Mouse (Mus musculus) midbrain, embryonic 16.5 days (tissue): ENCODE measurements around the gene Son. TPM values are rescaled to one million over a fixed set of nuclear protein-coding genes. Genes with fewer than 3 reads are reported as not detected.
"Not testable (repeated sequence)": the region's sequence is repeated elsewhere in the genome, so short reads cannot be mapped to it uniquely, and the experiment has no call there.

Experiments used
- ATAC-seq: fragments of 200-750 bp; cut with Nextera tagmentation; 2 replicates; pipeline ENCODE4 v1.8.0; 2017; ENCODE audit warnings: moderate TSS enrichment
- H3K27ac ChIP-seq: fragments of 300-500 bp; sonication (generic); 2 replicates; pipeline ENCODE4 v1.5.1; 2014; ENCODE audit warnings: mild to moderate bottlenecking, low read length, mixed read lengths
- H3K27me3 ChIP-seq: fragments of 300-500 bp; sonication (generic); 2 replicates; pipeline ENCODE4 v1.6.1; 2014; ENCODE audit warnings: low read depth, low read length, mixed read lengths; ENCODE audit not compliant: control insufficient read depth, insufficient read depth
- H3K36me3 ChIP-seq: fragments of 300-500 bp; sonication (generic); 2 replicates; pipeline ENCODE4 v1.6.1; 2014; ENCODE audit warnings: mild to moderate bottlenecking, low read length, moderate library complexity, mixed read lengths; ENCODE audit not compliant: control insufficient read depth, insufficient read depth
- H3K4me1 ChIP-seq: fragments of 300-500 bp; sonication (generic); 2 replicates; pipeline ENCODE4 v1.6.1; 2014; ENCODE audit warnings: mild to moderate bottlenecking, low read length, mixed read lengths; ENCODE audit not compliant: control insufficient read depth, insufficient read depth
- H3K4me2 ChIP-seq: fragments of 300-500 bp; sonication (generic); 2 replicates; pipeline ENCODE4 v1.6.1; 2014; ENCODE audit warnings: mild to moderate bottlenecking, low read length, mixed read lengths
- H3K4me3 ChIP-seq: fragments of 300-500 bp; sonication (generic); 2 replicates; pipeline ENCODE4 v1.5.1; 2014; ENCODE audit warnings: low read depth, mild to moderate bottlenecking, low read length, moderate library complexity, mixed read lengths
- H3K9ac ChIP-seq: fragments of 300-500 bp; sonication (generic); 2 replicates; pipeline ENCODE4 v1.6.1; 2014; ENCODE audit warnings: low read depth, low read length, mixed read lengths
- H3K9me3 ChIP-seq: fragments of 300-500 bp; sonication (generic); replicated peaks from 2 replicates; pipeline ENCODE4 v1.6.1; 2014; ENCODE audit warnings: mild to moderate bottlenecking, low read length, mixed read lengths; ENCODE audit not compliant: control insufficient read depth, poor library complexity, severe bottlenecking
- WGBS: fragments of 180-500 bp; shearing (Covaris S2); extraction: QIAGEN DNeasy Blood & Tissue Kit; methylation state at CpG from one replicate; pipeline ENCODE4 v1.1.7; 2014; 5-methylcytosine and 5-hydroxymethylcytosine counted together
- polyA plus RNA-seq: library from polyadenylated mRNA; unstranded; fragments of >200 nt; fragmentation: Nextera tagmentation; extraction: Ambion mirVana; gene quantifications from 2 replicates; pipeline ENCODE4 v1.2.1, GENCODE M21; 2015

Gene Son
- polyA plus RNA-seq, 1 experiment from 2014 or later: 98.4 TPM

- Histone ChIP-seq H3K4me1 (no peaks in the 10 kb centered on the region), H3K27ac (no peak overlapping the region), H3K4me3 (no peak overlapping the region), H3K9me3 (no peaks in the 10 kb centered on the region), H3K27me3 (no peaks in the 10 kb centered on the region), H3K4me2 (no peak overlapping the region), H3K36me3 (peaks cover 26% of the 10 kb centered on the region), H3K9ac (no peak overlapping the region)
- no peak for ATAC-seq
- WGBS: 63% methylated on average over 1 of the region's 1 CpGs
These were observed 16.7 kb upstream of the Son start for GRCm38 (mm10) chr16:91630584-91630983.

GRCm38 (mm10) chr16:91632439-91632838, 14.9 kb upstream of the Son start:
- H3K4me3 ChIP-seq: no peak overlapping the region
- no peak for ATAC-seq
- H3K27ac ChIP-seq: no peak overlapping the region
- H3K4me2 ChIP-seq: no peak overlapping the region
- no peaks in the 10 kb centered on the region for H3K9me3 ChIP-seq
- WGBS: 88% methylated on average over 5 of the region's 5 CpGs
- H3K9ac ChIP-seq: no peak overlapping the region
- H3K36me3 ChIP-seq: peaks cover 35% of the 10 kb centered on the region
- no peaks in the 10 kb centered on the region for H3K27me3 ChIP-seq
- no peaks in the 10 kb centered on the region for H3K4me1 ChIP-seq

DNA sequence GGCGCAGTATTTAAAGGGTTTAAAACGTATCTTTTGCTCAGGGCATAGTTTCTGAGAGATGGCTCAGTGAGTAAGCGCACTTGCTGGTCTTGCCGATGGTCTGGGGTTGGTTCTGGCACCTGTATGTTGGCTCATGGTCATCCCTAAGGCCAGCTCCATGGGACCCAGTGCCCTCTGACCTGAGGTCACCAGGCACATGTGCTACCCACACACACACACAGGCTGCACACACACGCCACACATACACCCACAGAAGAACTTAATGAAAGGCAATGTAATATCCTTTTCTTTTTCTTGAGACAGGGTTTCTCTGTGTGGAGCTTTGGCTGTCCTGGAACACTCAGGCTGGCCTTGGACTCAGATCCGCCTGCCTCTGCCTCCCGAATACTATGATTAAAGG, 14.4 kb upstream of the Son start:
- no peak overlapping the region for H3K4me2 ChIP-seq
- H3K4me1 ChIP-seq: no peaks in the 10 kb centered on the region
- no peak overlapping the region for H3K27ac ChIP-seq
- peaks cover 35% of the 10 kb centered on the region for H3K36me3 ChIP-seq
- no peak overlapping the region for H3K4me3 ChIP-seq
- 97% methylated on average over 7 of the region's 7 CpGs for WGBS
- H3K27me3 ChIP-seq: no peaks in the 10 kb centered on the region
- H3K9me3 ChIP-seq: no peaks in the 10 kb centered on the region
- H3K9ac ChIP-seq: no peak overlapping the region
- no peak for ATAC-seq

- Histone ChIP-seq H3K4me1 (no peaks in the 10 kb centered on the region), H3K9me3 (no peaks in the 10 kb centered on the region), H3K4me2 (no peak overlapping the region), H3K27ac (no peak overlapping the region), H3K4me3 (no peak overlapping the region), H3K27me3 (no peaks in the 10 kb centered on the region), H3K9ac (no peak overlapping the region), H3K36me3 (peaks cover 35% of the 10 kb centered on the region)
- WGBS: 91% methylated on average over 12 of the region's 12 CpGs
- ATAC-seq: no peak
These were observed 13.7 kb upstream of the Son start for GRCm38 (mm10) chr16:91633641-91634040.

DNA sequence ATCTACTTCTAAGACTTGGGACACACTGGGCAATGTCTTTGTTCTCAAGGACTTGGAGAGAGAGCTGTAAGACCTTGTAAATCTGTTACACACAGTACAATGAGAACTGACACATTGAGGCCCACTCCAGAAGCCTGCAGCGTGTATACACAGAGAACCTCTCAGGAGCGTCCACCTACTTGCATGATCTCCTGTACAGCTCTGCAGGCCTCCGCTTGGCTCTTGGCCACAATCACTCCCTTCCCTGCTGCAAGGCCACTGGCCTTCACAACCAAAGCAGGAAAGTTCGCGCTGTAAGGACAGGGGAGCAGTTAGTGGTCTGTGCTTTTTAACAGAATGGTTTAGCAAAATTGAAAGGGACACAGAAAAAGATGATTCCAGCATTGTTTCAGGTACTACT, 8.1 kb upstream of the Son start:
- 90% methylated on average over 5 of the region's 5 CpGs for WGBS
- no peak for ATAC-seq
- no peak overlapping the region for H3K27ac ChIP-seq
- H3K36me3 ChIP-seq: peaks cover 38% of the 10 kb centered on the region
- H3K4me1 ChIP-seq: no peaks in the 10 kb centered on the region; the same call in 1 of the 2 replicates
- H3K4me2 ChIP-seq: no peak overlapping the region
- H3K4me3 ChIP-seq: no peak overlapping the region
- H3K9ac ChIP-seq: no peak overlapping the region
- no peaks in the 10 kb centered on the region for H3K9me3 ChIP-seq
- H3K27me3 ChIP-seq: no peaks in the 10 kb centered on the region

DNA sequence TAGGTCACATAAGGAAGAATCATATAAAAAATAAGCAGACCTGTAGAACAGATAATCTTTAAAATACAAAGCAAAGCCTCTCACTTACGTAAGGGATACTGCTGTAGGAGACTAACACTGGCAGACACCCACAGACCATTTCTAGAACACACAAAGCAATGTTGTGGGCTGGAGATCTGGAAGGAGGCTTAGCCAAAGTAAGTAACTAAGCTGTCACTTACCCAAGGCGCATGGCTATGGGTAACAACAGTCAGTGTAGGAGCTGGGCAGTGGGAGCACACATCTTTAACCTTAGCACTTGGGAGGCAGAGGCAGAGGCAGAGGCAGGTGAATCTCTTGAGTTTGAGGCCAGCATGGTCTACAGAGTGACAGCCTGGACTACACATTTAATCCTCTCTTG, 7.7 kb upstream of the Son start:
- Histone ChIP-seq H3K9me3 (no peaks in the 10 kb centered on the region), H3K9ac (no peak overlapping the region), H3K4me1 (no peaks in the 10 kb centered on the region; the same call in 1 of the 2 replicates), H3K36me3 (peaks cover 38% of the 10 kb centered on the region), H3K27me3 (no peaks in the 10 kb centered on the region), H3K4me2 (no peak overlapping the region), H3K27ac (no peak overlapping the region), H3K4me3 (no peak overlapping the region)
- no peak for ATAC-seq
- 98% methylated on average over 2 of the region's 2 CpGs for WGBS

- H3K36me3 ChIP-seq: peaks cover 38% of the 10 kb centered on the region
- H3K4me3 ChIP-seq: no peak overlapping the region
- no peak overlapping the region for H3K4me2 ChIP-seq
- H3K9ac ChIP-seq: no peak overlapping the region
- H3K27me3 ChIP-seq: no peaks in the 10 kb centered on the region
- 96% methylated on average over 8 of the region's 8 CpGs for WGBS
- H3K4me1 ChIP-seq: no peaks in the 10 kb centered on the region; the same call in 1 of the 2 replicates
- no peaks in the 10 kb centered on the region for H3K9me3 ChIP-seq
- ATAC-seq: no peak
- no peak overlapping the region for H3K27ac ChIP-seq
These were observed 7.1 kb upstream of the Son start for GRCm38 (mm10) chr16:91640171-91640570.

- H3K4me1 ChIP-seq: peaks cover 14% of the 10 kb centered on the region
- H3K9me3 ChIP-seq: no peaks in the 10 kb centered on the region
- no peak overlapping the region for H3K4me2 ChIP-seq
- no peak overlapping the region for H3K27ac ChIP-seq
- 87% methylated on average over 2 of the region's 2 CpGs for WGBS
- H3K4me3 ChIP-seq: no peak overlapping the region
- peaks cover 14% of the 10 kb centered on the region for H3K36me3 ChIP-seq
- ATAC-seq: no peak
- no peaks in the 10 kb centered on the region for H3K27me3 ChIP-seq
- H3K9ac ChIP-seq: no peak overlapping the region
These were observed 2.4 kb upstream of the Son start for GRCm38 (mm10) chr16:91644901-91645300.

- H3K27ac ChIP-seq, H3K9ac ChIP-seq, ATAC-seq, H3K9me3 ChIP-seq, H3K27me3 ChIP-seq, H3K36me3 ChIP-seq, H3K4me3 ChIP-seq, H3K4me2 ChIP-seq: not testable (repeated sequence)
- H3K4me1 ChIP-seq: peaks cover 17% of the 10 kb centered on the region
- WGBS: no CpG with 5 or more reads among the region's 2 CpGs
These were observed 1.9 kb upstream of the Son start for GRCm38 (mm10) chr16:91645420-91645819.
